Comparison of ENCODE assay signal across 8 mouse cellular contexts in genomic region chr11:59661601-59662248, GRCm38 (mm10). TPM values are rescaled to one million over a fixed set of nuclear protein-coding genes. Genes with fewer than 3 reads are reported as not detected.
DNase-seq lines count a peak whose midpoint lies in the region; ATAC-seq lines count a peak whose summit lies in the region.

No protein-coding gene starts in this region.

- H3K27me3 ChIP-seq in lung, embryonic 15.5 days, result no peaks in the 10 kb centered on the region
- H3K27me3 ChIP-seq in heart, embryonic 15.5 days, result no peaks in the 10 kb centered on the region
- no peaks in the 10 kb centered on the region; the same call in 1 of the 2 replicates for H3K27me3 ChIP-seq in limb, embryonic 12.5 days
- H3K27me3 ChIP-seq in neural tube, embryonic 13.5 days, result no peaks in the 10 kb centered on the region

- peak overlapping the region; percentile 81 for H3K9ac ChIP-seq in lung, embryonic 15.5 days
- peak overlapping the region; percentile 72 for H3K9ac ChIP-seq in heart, embryonic 15.5 days
- peak overlapping the region; percentile 70 for H3K9ac ChIP-seq in limb, embryonic 12.5 days (replicated peaks)
- H3K9ac ChIP-seq in neural tube, embryonic 13.5 days, result peak overlapping the region; percentile 75

- peak overlapping the region; percentile 85 for H3K4me3 ChIP-seq in lung, embryonic 15.5 days
- peak overlapping the region; percentile 71 for H3K4me3 ChIP-seq in heart, embryonic 15.5 days
- peak overlapping the region; percentile 67 for H3K4me3 ChIP-seq in limb, embryonic 12.5 days (replicated peaks)
- peak overlapping the region; percentile 82 for H3K4me3 ChIP-seq in neural tube, embryonic 13.5 days

- no peaks in the 10 kb centered on the region for H3K9me3 ChIP-seq in lung, embryonic 15.5 days
- no peaks in the 10 kb centered on the region for H3K9me3 ChIP-seq in heart, embryonic 15.5 days (replicated peaks)
- no peaks in the 10 kb centered on the region for H3K9me3 ChIP-seq in limb, embryonic 12.5 days
- H3K9me3 ChIP-seq in neural tube, embryonic 13.5 days, result no peaks in the 10 kb centered on the region

- no peak for ATAC-seq in lung, embryonic 15.5 days (ENCODE audit: borderline replicate concordance, extremely low read depth, low FRiP score, low TSS enrichment)
- no peak for ATAC-seq in heart, embryonic 15.5 days (replicated peaks; ENCODE audit: insufficient number of reproducible peaks, insufficient read depth, low FRiP score, low read depth)
- no peak for ATAC-seq in limb, embryonic 12.5 days (ENCODE audit: insufficient number of reproducible peaks, insufficient read depth, low FRiP score, low TSS enrichment, low read depth)
- ATAC-seq in neural tube, embryonic 13.5 days (ENCODE audit: low read depth), result peak; percentile 29; the same call in 1 of the 2 replicates

- peaks cover 47% of the 10 kb centered on the region for H3K4me1 ChIP-seq in lung, embryonic 15.5 days
- peaks cover 39% of the 10 kb centered on the region for H3K4me1 ChIP-seq in heart, embryonic 15.5 days (replicated peaks)
- peaks cover 36% of the 10 kb centered on the region for H3K4me1 ChIP-seq in limb, embryonic 12.5 days (replicated peaks)
- H3K4me1 ChIP-seq in neural tube, embryonic 13.5 days (replicated peaks), result peaks cover 46% of the 10 kb centered on the region

- H3K36me3 ChIP-seq in lung, embryonic 15.5 days, result no peaks in the 10 kb centered on the region
- H3K36me3 ChIP-seq in heart, embryonic 15.5 days, result no peaks in the 10 kb centered on the region
- no peaks in the 10 kb centered on the region for H3K36me3 ChIP-seq in limb, embryonic 12.5 days
- H3K36me3 ChIP-seq in neural tube, embryonic 13.5 days, result no peaks in the 10 kb centered on the region

- H3K4me2 ChIP-seq in lung, embryonic 15.5 days, result peak overlapping the region; percentile 75
- peak overlapping the region; percentile 72 for H3K4me2 ChIP-seq in heart, embryonic 15.5 days
- peak overlapping the region; percentile 89 for H3K4me2 ChIP-seq in limb, embryonic 12.5 days
- H3K4me2 ChIP-seq in neural tube, embryonic 13.5 days, result peak overlapping the region; percentile 93

- DNase-seq in lung, postnatal 14 days, result no peak
- DNase-seq in embryo, embryonic 10 days (ENCODE audit: low spot score), result peak; percentile 19
- no peak for DNase-seq in left cerebral cortex, adult 11 months (ENCODE audit: low spot score)
- no peak for DNase-seq in adrenal gland, adult (ENCODE audit: inconsistent age in 2 of 2, low spot score in 1 of 2)

- WGBS in lung, embryonic 15.5 days, result 3% methylated on average over 28 of the region's 28 CpGs
- 2% methylated on average over 28 of the region's 28 CpGs for WGBS in heart, embryonic 15.5 days
- WGBS in limb, embryonic 12.5 days, result 1% methylated on average over 28 of the region's 28 CpGs
- WGBS in neural tube, embryonic 13.5 days, result 1% methylated on average over 28 of the region's 28 CpGs

- peak overlapping the region; percentile 97 for H3K27ac ChIP-seq in lung, embryonic 15.5 days
- H3K27ac ChIP-seq in heart, embryonic 15.5 days, result peak overlapping the region; percentile 95
- no peak overlapping the region for H3K27ac ChIP-seq in limb, embryonic 12.5 days
- peak overlapping the region; percentile 94 for H3K27ac ChIP-seq in neural tube, embryonic 13.5 days (replicated peaks)

RNA-seq across cellular contexts. Expression of gene Mprip, which starts 0.6 kb away (rescaled TPM):
- 109 and 111 TPM in 2 replicates for polyA plus RNA-seq in lung, embryonic 15.5 days (2015; fragmentation: Nextera tagmentation; extraction: Ambion mirVana)
- 51.1 and 67.3 TPM in 2 replicates for polyA plus RNA-seq in heart, embryonic 15.5 days (2015; fragmentation: Nextera tagmentation; extraction: Ambion mirVana)
- polyA plus RNA-seq in limb, embryonic 12.5 days (2016; fragmentation: Nextera tagmentation; extraction: Ambion mirVana), result 66.6 and 97.2 TPM in 2 replicates
- polyA plus RNA-seq in neural tube, embryonic 13.5 days (2015; fragmentation: Nextera tagmentation; extraction: Ambion mirVana), result 58.2 and 73.5 TPM in 2 replicates
